Mouse (Mus musculus): ENCODE results near the gene Lsm11.

Lsm11 gene

DNA sequence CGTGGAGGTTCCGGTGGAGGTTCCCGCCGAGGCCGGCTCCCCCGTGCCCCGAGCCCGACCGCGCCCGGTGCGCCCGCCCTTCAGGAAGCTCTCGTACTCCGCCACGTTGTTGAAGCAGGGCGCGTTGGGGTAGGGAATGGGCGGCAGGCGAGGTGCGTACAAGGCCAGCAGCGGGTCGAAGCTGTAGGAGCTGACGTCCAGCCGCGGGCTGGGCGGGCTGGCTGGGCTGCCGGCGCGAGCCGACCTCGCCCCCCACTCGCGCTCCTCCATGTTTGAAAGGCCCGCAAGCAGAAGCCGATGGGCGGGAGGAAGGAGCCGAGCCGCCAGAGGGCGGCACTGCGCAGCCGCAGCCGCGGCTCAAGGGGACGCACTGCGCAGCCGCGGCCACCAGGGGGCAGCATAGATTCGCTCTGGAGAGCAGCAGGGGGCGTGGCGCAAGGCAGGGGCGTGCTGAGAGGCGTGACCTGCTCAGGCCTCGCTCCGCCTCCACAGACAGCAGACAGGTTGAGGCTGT is at the start of gene Lsm11:
Gene Lsm11, minus strand, starts transcription at position 293 of the 514 bp plus-strand sequence.
- DNase-seq (ENCODE audit: low read depth, low spot score): peak; percentile 91

DNA sequence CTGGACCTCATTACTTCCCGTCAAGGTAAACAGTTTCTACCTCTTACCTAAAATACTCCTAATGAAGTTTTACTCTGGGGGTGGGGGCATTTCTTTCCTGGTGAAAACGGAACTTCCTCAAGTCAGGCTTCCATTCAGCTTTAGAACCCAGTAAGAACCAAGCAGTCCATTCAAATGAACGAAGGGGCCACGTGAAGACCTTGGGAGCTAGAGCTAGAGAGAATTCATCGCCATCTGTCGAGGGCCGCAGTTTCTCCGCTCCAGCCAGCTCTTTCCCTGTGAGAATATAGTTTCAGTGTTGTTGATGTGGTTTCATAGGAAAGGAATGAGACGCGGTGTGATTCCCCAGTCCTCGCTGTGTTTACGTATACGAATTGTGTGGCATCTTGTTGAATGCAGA is 47.4 kb upstream of the Lsm11 start:
- DNase-seq (ENCODE audit: low read depth, low spot score): no peak

GRCm38 (mm10) chr11:45991604-45992003 is 46.9 kb upstream of the Lsm11 start:
- no peak for DNase-seq (ENCODE audit: low read depth, low spot score)

- no peak for DNase-seq (ENCODE audit: low read depth, low spot score)
These were observed 36.1 kb upstream of the Lsm11 start for GRCm38 (mm10) chr11:45980893-45981253.

GRCm38 (mm10) chr11:45979946-45980892 is 35.5 kb upstream of the Lsm11 start, which contains the start of gene Sox30:
Gene Sox30 (plus strand): TSS chr11:45980310.
- DNase-seq (ENCODE audit: low read depth, low spot score): peak; percentile 89

DNA sequence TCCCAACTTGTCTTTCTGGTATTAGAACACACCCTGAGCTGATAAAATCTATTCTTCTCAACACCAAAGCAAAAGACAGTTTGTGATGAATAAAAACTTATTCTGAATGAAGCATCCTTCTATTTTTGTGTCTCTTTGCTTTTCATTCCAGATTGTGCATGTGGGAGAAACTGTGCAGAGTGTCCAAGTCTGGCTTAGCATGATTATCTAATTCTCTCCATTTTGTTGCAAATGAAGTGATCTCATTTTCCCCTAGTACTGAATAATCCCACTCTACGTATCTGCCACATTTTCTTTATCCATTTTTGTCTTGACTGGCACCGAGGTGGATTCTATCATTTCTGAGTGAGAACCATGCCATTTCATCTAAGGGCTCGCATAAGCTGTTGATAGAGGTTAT is 31.3 kb upstream of the Lsm11 start:
- DNase-seq (ENCODE audit: low read depth, low spot score): no peak

- no peak for DNase-seq (ENCODE audit: low read depth, low spot score)
These were observed 29.7 kb upstream of the Lsm11 start for GRCm38 (mm10) chr11:45974466-45974865.

GRCm38 (mm10) chr11:45973635-45974034 is 28.9 kb upstream of the Lsm11 start:
- no peak for DNase-seq (ENCODE audit: low read depth, low spot score)

DNA sequence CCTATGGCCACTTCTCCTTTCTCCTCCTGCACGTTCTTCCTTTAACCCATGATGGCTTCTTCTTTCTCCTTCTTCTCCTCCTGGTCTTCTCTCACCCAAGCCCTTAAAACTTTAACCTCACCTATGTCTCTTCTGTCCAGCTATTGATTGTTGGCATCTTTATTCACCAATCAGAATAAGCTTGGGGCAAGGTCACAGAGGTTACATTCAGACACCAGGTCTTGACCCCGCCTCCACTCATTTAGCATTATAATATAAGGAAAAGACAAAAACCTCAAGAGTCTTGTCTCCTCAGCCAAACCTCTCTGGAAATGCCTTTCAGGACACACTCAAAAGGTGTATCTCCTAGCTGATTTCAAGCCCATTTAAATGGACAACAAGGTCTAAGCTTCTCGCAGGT is 23.7 kb upstream of the Lsm11 start:
- no peak for DNase-seq (ENCODE audit: low read depth, low spot score)

- no peak for DNase-seq (ENCODE audit: low read depth, low spot score)
These were observed 22.2 kb upstream of the Lsm11 start for GRCm38 (mm10) chr11:45966896-45967295.

- DNase-seq (ENCODE audit: low read depth, low spot score): no peak
These were observed 15.3 kb upstream of the Lsm11 start for GRCm38 (mm10) chr11:45960003-45960402.

DNA sequence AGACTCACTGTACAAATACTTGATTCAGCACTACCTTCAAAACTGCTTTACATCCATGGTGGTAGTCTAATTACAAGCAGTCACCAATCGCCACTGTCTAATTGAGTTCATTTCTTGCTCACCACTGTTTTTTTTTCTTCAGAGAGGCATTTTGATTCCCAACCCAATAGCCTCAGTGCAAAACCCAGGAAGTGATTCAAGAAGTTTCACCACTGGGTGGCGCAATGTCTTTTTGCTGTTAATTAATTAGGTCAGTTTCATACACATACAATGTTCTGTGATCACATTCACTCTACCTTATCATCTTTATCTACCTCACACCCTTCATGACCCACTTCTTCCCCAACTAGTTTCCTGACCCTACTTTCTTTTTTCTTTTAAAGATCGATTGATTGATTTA is 14.9 kb upstream of the Lsm11 start:
- no peak for DNase-seq (ENCODE audit: low read depth, low spot score)

DNA sequence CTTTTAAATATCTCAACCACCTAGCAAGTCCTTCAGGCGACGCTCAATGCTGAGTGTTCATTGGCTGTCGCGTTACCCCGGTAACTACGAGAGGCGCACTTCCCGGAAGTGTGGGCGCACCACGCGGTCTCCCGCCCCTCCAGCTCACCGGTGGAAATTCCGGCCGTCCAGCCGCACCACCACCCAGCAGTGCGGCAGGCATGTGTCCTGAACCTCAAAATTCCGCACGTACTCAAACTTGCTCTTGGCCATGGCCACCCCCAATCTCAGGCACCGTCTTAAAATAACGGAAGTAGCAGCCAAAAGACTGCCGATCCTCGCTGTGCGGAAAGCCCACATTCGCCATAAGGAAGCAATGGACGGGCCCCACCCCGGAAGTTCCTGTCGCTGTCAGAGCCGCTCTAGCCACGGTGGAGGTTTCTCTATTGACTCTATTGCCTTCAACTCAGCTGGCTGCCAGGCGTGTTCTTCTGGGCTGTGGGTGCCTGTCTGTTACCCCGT is 10.4 kb upstream of the Lsm11 start, which contains the start of gene Thg1l:
Gene Thg1l, minus strand, starts transcription at position 368 of the 501 bp plus-strand sequence.
- DNase-seq (ENCODE audit: low read depth, low spot score): peak; percentile 85

DNA sequence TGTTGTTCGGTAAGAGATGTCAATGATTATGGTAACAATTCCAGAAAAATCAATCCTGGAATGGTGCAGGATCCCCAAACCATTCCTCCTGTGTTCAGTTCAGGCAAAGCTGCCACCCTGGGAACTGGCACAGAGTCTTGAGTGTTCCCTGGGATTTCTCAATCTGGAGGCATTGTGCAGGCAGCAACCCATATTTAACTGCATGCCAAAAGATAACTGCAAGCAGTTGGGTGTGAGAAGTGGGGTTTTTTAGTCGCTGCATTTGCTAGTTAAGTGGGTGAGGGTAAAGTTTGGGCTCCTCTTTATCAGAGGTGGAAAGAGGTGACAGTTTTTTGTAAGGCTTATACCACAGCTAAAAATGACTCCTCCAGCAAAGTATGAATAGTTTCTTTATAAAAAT is 2.8 kb upstream of the Lsm11 start:
- no peak for DNase-seq (ENCODE audit: low read depth, low spot score)

GRCm38 (mm10) chr11:45946796-45947195 is 2.1 kb upstream of the Lsm11 start:
- DNase-seq (ENCODE audit: low read depth, low spot score): no peak

DNA sequence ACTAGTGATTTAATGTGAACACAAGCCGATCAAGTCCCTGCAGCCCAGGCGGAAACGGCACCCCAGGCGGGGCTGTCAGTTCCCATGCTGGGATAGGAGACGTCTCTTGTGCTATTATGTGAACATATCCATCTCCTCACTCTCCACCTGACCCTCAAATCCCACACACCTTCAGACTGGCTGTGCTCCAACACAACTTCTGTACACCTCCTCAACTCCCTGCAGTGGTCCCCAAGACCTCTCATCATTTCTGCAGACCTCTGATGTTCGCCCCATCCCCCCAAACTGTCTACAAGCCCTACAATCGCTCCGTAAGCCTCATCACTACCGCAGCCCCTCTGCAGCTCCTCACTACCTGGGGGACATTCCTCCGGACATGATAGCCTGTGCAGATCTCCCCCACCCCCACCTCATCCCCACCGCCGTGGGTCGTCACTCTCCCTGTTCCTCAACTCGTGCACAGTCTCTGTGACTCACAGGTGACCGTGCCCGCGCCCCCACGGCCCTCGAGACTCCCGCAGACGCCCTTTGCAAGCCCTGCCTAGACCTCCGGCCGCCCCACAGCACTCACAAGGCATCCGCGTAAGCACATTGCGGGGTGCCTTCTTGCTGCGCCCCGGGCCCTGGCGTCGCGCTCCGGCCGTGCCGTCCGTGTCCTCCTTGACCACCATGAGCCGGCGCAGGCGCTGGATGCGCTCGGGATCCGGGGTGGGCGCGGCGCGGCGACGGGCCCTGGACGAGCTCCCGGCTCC is 668 bp downstream of the Lsm11 start:
- no peak for DNase-seq (ENCODE audit: low read depth, low spot score)

GRCm38 (mm10) chr11:45943108-45943705 is 1.5 kb downstream of the Lsm11 start:
- no peak for DNase-seq (ENCODE audit: low read depth, low spot score)

DNA sequence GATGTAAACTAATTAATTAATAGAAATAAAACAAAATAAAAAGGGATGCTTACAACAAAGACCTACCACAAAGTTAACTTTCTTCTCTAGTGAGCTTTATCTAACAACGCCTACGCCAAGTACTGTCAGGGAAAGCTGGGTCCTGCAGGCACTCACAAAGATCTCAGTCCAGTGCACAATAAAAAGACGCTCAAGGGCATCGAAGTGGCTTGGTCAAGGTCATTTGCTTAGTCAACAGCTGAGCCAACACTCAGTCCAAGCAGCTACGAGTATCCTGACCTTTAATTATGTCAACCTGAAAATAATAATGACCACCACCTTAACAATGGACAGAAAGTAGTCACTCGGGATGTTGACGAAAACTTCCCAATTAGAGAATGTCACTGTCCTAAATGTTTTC is 2.5 kb downstream of the Lsm11 start:
- no peak for DNase-seq (ENCODE audit: low read depth, low spot score)

- no peak for DNase-seq (ENCODE audit: low read depth, low spot score)
These were observed 5.8 kb downstream of the Lsm11 start for GRCm38 (mm10) chr11:45938917-45939316.

DNA sequence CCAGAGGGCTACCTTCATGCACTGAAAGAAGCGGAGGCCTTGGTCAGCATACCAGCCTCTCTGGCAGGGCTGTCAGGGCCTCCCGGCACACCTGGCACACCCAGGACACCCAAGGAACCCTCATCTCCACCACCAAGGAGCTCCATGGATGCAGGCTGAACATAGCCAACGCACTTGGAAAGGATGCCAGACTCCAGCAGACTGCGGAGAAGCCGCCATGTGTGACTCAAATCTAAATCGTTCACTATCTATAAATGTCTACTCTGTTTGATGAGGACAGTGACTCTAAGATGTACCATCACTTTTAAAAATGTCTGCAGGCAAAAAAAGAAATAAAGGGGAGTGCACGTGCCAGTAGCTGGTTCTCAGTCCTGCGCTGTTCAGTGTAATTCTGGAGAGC is 7.3 kb downstream of the Lsm11 start:
- DNase-seq (ENCODE audit: low read depth, low spot score): no peak

GRCm38 (mm10) chr11:45932771-45933170 is 12.0 kb downstream of the Lsm11 start:
- DNase-seq (ENCODE audit: low read depth, low spot score): no peak

- no peak for DNase-seq (ENCODE audit: low read depth, low spot score)
These were observed 15.2 kb downstream of the Lsm11 start for GRCm38 (mm10) chr11:45929541-45929940.

Data from WW6 (cell line).